8 mouse cellular contexts compared by ENCODE assay signal in the genomic region with DNA sequence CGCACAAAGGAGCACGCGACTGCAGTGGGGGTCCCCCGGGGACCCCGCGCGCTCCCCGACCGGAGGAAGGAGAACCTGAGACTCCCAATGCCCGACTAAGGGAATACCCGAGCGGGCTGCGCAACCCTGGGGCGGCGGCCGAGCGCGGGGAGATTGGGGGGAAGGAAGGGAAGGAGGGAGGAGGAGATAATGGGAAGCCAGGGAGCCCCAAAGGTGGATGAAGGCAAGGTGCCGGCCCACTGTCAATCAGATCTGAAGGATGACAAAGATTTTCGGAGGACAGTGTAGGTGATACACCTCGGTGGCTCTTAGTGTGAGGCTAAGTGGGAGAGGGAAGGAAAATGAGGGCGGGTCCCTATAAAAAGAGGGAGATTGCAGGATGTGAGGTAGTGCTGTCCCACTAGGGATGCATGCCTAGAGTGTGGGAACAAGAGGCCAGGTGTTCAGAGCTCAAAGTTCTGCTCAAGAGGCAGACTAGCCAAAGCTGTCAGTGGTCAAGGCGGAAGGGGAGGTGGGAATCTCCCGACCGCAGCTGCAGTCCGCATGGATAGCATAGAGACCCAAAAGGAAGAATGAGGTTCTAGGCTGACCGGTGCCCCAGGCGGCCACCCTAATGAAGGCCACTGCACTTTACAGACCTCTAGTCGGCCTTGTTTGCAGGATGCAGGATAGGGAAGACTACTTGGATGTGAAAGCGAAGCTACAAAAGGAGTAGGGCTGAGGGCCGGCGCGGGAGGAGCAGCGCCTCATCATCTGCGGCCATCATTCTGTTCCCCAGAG. TPM values are rescaled to one million over a fixed set of nuclear protein-coding genes. Genes with fewer than 3 reads are reported as not detected.
A peak's percentile ranks its signal among the peaks of the same experiment; 100 is the strongest.
DNase-seq lines count a peak whose midpoint lies in the region; ATAC-seq and TF ChIP-seq lines count a peak whose summit lies in the region.

Nsg1 (minus strand) TSS at position 274 of the 780 bp plus-strand sequence.

- no peak for TF ChIP-seq CTCF in E14TG2a.4 (conservative IDR thresholded peaks at IDR 0.05; ENCODE audit: low read length)

- 0 out of 2 replicates have a peak, but pooled peaks cover 3% of the 10 kb centered on the region for H3K4me1 ChIP-seq in heart, embryonic 12.5 days (replicated peaks)
- peaks cover 15% of the 10 kb centered on the region for H3K4me1 ChIP-seq in E14TG2a.4 (replicated peaks; ENCODE audit: low read depth, low read length)
- H3K4me1 ChIP-seq in hindbrain, embryonic 12.5 days, result peaks cover 35% of the 10 kb centered on the region
- no peaks in the 10 kb centered on the region for H3K4me1 ChIP-seq in liver, embryonic 13.5 days (replicated peaks)

- ATAC-seq in heart, embryonic 12.5 days (ENCODE audit: insufficient number of reproducible peaks, low FRiP score), result 0 out of 2 replicates have a peak, but pooled peaks have one; percentile 16
- ATAC-seq in hindbrain, embryonic 12.5 days (ENCODE audit: low FRiP score), result peak; percentile 62
- no peak for ATAC-seq in liver, embryonic 13.5 days (ENCODE audit: low read depth)
- ATAC-seq in monocyte, adult 5-6 weeks (replicated peaks; ENCODE audit: insufficient number of reproducible peaks, low FRiP score, low TSS enrichment, poor library complexity, severe bottlenecking), result no peak

- WGBS in heart, embryonic 12.5 days, result 9% methylated on average over 35 of the region's 35 CpGs
- WGBS in hindbrain, embryonic 12.5 days, result 6% methylated on average over 35 of the region's 35 CpGs
- 10% methylated on average over 35 of the region's 35 CpGs for WGBS in liver, embryonic 13.5 days (ENCODE audit: insufficient replicate concordance)

- no peak for DNase-seq in heart, adult 9 months (ENCODE audit: low spot score in 2 of 2)
- peak; percentile 36 for DNase-seq in brain, embryonic 18.5 days (ENCODE audit: low read depth, low spot score)
- DNase-seq in liver, embryonic 13.5 days, result no peak
- DNase-seq in ovary, adult 18-20 months (ENCODE audit: low spot score), result no peak

- peaks cover 70% of the 10 kb centered on the region for H3K27me3 ChIP-seq in heart, embryonic 12.5 days (replicated peaks)
- peaks cover 96% of the 10 kb centered on the region for H3K27me3 ChIP-seq in E14TG2a.4 (ENCODE audit: insufficient read depth, low read length)
- peaks cover 14% of the 10 kb centered on the region; the same call in 1 of the 2 replicates for H3K27me3 ChIP-seq in hindbrain, embryonic 12.5 days
- H3K27me3 ChIP-seq in liver, embryonic 13.5 days, result peaks cover 72% of the 10 kb centered on the region

- peak within 1 kb of the TSS; percentile 76 for H3K9ac ChIP-seq in heart, embryonic 12.5 days
- H3K9ac ChIP-seq in hindbrain, embryonic 12.5 days, result peak within 1 kb of the TSS; percentile 97
- no peak within 1 kb of the TSS; the same call in 1 of the 2 replicates for H3K9ac ChIP-seq in liver, embryonic 13.5 days

- no peak within 1 kb of the TSS for H3K27ac ChIP-seq in heart, embryonic 12.5 days (ENCODE audit: poor library complexity, severe bottlenecking)
- peak within 1 kb of the TSS; percentile 93 for H3K27ac ChIP-seq in hindbrain, embryonic 12.5 days
- H3K27ac ChIP-seq in liver, embryonic 13.5 days, result no peak within 1 kb of the TSS

- H3K4me2 ChIP-seq in heart, embryonic 12.5 days, result peak within 1 kb of the TSS; percentile 95
- peak within 1 kb of the TSS; percentile 69 for H3K4me2 ChIP-seq in hindbrain, embryonic 12.5 days (replicated peaks)
- peak within 1 kb of the TSS; percentile 58 for H3K4me2 ChIP-seq in liver, embryonic 13.5 days

- peaks cover under 1% of the 10 kb centered on the region; the same call in 1 of the 2 replicates for H3K36me3 ChIP-seq in heart, embryonic 12.5 days
- H3K36me3 ChIP-seq in E14TG2a.4 (ENCODE audit: insufficient read depth, low read length), result no peaks in the 10 kb centered on the region
- peaks cover 27% of the 10 kb centered on the region for H3K36me3 ChIP-seq in hindbrain, embryonic 12.5 days
- H3K36me3 ChIP-seq in liver, embryonic 13.5 days, result no peaks in the 10 kb centered on the region

- peak within 1 kb of the TSS; percentile 61 for H3K4me3 ChIP-seq in heart, embryonic 12.5 days
- peak within 1 kb of the TSS; percentile 81 for H3K4me3 ChIP-seq in E14TG2a.4 (replicated peaks; ENCODE audit: low read length)
- peak within 1 kb of the TSS; percentile 87 for H3K4me3 ChIP-seq in hindbrain, embryonic 12.5 days
- peak within 1 kb of the TSS; percentile 50 for H3K4me3 ChIP-seq in liver, embryonic 13.5 days (replicated peaks)

- no peaks in the 10 kb centered on the region for H3K9me3 ChIP-seq in heart, embryonic 12.5 days (replicated peaks)
- peaks cover 7% of the 10 kb centered on the region for H3K9me3 ChIP-seq in E14TG2a.4 (ENCODE audit: low read length)
- no peaks in the 10 kb centered on the region for H3K9me3 ChIP-seq in hindbrain, embryonic 12.5 days (replicated peaks)
- no peaks in the 10 kb centered on the region for H3K9me3 ChIP-seq in liver, embryonic 13.5 days (replicated peaks)

RNA-seq across cellular contexts. Expression of gene Nsg1, which starts in this region (rescaled TPM):
- 16.4 and 18.6 TPM in 2 replicates for polyA plus RNA-seq in heart, embryonic 12.5 days (2016; fragmentation: Nextera tagmentation; extraction: Ambion mirVana)
- polyA plus RNA-seq in hindbrain, embryonic 12.5 days (2016; fragmentation: Nextera tagmentation; extraction: Ambion mirVana), result 447 and 479 TPM in 2 replicates
- 3.7 and 4.6 TPM in 2 replicates for polyA plus RNA-seq in liver, embryonic 13.5 days (2015; fragmentation: Nextera tagmentation; extraction: Ambion mirVana)
- total RNA-seq in monocyte, adult 5-6 weeks (2017), result 0.38 TPM in 1 of 3 replicates, not detected in the others

Comparison
In these comparisons a context has a peak if more than half of its experiments do, and no peak if none do; other contexts are left out.
1. RNA of gene Nsg1 (polyA plus RNA-seq): 447 to 479 TPM in hindbrain, embryonic 12.5 days; 16.4 to 18.6 TPM in heart, embryonic 12.5 days and 3.7 to 4.6 TPM in liver, embryonic 13.5 days; every median in the first group is over 10 times any median in the second.
2. ATAC-seq: peak in heart, embryonic 12.5 days (single experiment) and hindbrain, embryonic 12.5 days (single experiment); none in liver, embryonic 13.5 days (single experiment) and monocyte, adult 5-6 weeks (single experiment).
3. Peak in every context shown above with its lines, with median percentiles within 50 percentile points of each other: H3K4me2 ChIP-seq and H3K4me3 ChIP-seq.